Mouse (Mus musculus) naive thymus-derived CD4-positive, alpha-beta T cell, adult 2 months (primary cell): Measurements from ENCODE around the gene Exosc2.

Experiments
- DNase-seq: peaks from one replicate; pipeline ENCODE4 v3.0.0-alpha.2; 2011; ENCODE audit warnings: low read depth

Gene Exosc2

GRCm38 (mm10) chr2:31727576-31728277 is 57.2 kb downstream of the Exosc2 start:
- peak; percentile 58 for DNase-seq

GRCm38 (mm10) chr2:31730640-31731039 is 60.1 kb downstream of the Exosc2 start:
- no peak for DNase-seq
